Mouse (Mus musculus): ENCODE data around the gene Plxdc2.
"Not testable (repeated sequence)": the region's sequence is repeated elsewhere in the genome, so short reads cannot be mapped to it uniquely, and the experiment has no call there.

The Plxdc2 gene

GRCm38 (mm10) chr2:16734381-16734780 is 378.3 kb downstream of the Plxdc2 start:
- intact Hi-C loops (cut with DNase I) = no loop called here

GRCm38 (mm10) chr2:16738241-16738640 is 382.1 kb downstream of the Plxdc2 start:
- intact Hi-C loops (cut with DNase I) = no loop called here

- intact Hi-C loops (cut with DNase I) = no loop called here
Measured at GRCm38 (mm10) chr2:16741813-16742212, 385.7 kb downstream of the Plxdc2 start.

- intact Hi-C loops (cut with DNase I) = no loop called here
Measured at GRCm38 (mm10) chr2:16743568-16743967, 387.5 kb downstream of the Plxdc2 start.

- intact Hi-C loops (cut with DNase I) = no loop called here
Measured at GRCm38 (mm10) chr2:16749302-16749909, 393.3 kb downstream of the Plxdc2 start.

GRCm38 (mm10) chr2:16757158-16757557 is 401.1 kb downstream of the Plxdc2 start:
- intact Hi-C loops (cut with DNase I) = no loop called here

- intact Hi-C loops (cut with DNase I) = no loop called here
Measured at GRCm38 (mm10) chr2:16759766-16760165, 403.7 kb downstream of the Plxdc2 start.

- intact Hi-C loops (cut with DNase I) = not testable (repeated sequence)
Measured at GRCm38 (mm10) chr2:16769149-16769548, 413.0 kb downstream of the Plxdc2 start.

- intact Hi-C loops (cut with DNase I) = no loop called here
Measured at GRCm38 (mm10) chr2:16773398-16774113, 417.5 kb downstream of the Plxdc2 start.

GRCm38 (mm10) chr2:16774114-16774433 is 418.0 kb downstream of the Plxdc2 start:
- intact Hi-C loops (cut with DNase I) = no loop called here

GRCm38 (mm10) chr2:16795283-16795682 is 439.2 kb downstream of the Plxdc2 start:
- intact Hi-C loops (cut with DNase I) = no loop called here

Data from adrenal gland (tissue).